Mouse (Mus musculus): ENCODE results near the gene Ccdc28b.
A peak's percentile ranks its signal among the peaks of the same experiment; 100 is the strongest.

Ccdc28b gene

DNA sequence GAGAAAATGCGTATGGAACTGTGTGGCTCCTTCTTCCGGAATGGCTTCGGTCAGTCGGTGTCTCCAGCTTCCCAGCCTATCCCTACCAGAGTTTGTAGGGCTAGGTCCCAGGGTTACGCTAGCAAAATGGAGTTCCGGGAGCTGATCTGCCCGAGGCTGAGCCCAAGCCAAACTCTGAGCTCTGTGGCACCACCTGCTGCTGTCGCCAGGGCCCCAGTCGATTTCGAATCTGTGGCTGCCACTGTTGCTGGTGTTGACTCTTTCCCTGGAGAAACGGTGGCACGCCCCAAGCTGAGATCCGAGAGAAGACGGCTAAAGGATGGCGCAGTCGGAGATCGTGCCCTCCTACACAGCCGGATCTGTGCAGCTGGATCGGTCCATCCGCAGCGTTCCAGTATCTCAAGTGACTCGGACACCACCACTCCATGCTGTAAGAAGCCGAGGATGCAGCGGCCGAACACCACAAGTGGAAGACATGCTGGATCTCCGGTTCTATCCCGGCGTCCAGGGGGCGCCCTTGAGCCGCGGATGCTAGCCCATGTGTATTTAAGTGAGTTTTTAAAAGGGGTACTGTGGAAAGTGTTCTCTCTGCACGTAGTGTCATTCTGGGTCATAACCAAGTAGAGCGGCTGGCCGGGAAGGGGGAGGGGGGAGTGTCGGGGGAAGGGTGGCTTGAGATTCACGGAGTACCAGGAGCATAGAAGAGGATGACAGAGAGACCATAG, 38.7 kb downstream of the Ccdc28b start:
- peak; percentile 72 to 80 for DNase-seq (ENCODE audit: low spot score in 2 of 2)

DNA sequence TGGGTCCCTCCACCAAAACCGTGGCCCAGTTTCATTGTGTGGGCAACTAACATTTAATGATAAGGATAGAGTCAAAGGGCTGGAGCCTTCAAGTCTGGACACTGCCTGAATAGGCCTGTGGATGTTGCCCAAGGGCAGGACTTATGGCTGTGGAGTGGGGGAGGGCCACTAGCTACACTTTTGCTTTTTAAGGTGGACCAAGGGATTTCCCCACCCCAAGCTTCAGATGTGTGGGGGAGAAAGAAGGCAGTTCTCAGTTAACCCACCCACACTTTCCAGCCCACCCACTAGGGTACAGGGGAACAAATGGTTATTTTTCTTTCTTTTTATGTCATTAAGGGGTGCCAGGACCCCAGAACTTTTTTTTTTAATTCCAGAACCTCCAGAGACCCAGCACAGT, 39.4 kb downstream of the Ccdc28b start:
- no peak for DNase-seq (ENCODE audit: low spot score in 2 of 2)

DNA sequence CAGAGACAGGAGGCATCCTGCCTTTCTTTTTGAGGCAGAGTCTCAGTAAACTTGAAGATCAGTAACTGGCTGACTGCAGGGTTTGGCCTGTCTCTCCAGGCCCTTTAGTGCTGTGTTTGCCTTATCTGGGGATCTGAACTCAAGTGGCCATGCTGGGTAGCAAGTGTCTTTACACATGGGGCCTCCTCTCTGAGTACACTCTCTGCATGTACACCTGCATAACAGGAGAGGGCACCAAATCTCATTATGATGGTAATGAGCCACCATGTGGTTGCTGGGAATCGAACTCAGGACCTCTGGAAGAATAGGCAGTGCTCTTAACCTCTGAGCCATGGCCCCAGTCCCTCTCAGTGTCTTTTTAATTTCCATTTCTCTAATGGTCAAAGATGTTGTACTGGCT, 41.5 kb downstream of the Ccdc28b start:
- DNase-seq (ENCODE audit: low spot score in 2 of 2), result no peak

DNA sequence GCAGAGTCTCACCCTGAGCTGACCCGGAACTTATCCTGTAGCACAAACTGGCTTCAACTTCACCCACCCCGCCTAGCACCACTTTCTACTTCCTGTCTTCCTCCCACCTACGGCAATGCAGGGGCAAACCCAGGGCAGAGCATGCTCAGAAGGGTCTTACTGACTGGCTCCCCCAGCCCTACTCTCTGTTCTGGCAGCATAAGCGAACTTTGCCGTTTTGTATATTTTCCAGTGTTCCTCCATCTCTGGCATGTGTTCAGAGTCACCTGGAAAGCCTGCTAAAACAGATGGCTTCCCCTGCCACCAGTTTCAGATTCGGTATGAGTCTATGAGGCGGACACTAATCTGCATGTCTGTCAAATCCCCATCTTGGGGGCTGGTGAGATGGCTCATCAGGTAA, 43.4 kb downstream of the Ccdc28b start:
- DNase-seq (ENCODE audit: low spot score in 2 of 2), result no peak

DNA sequence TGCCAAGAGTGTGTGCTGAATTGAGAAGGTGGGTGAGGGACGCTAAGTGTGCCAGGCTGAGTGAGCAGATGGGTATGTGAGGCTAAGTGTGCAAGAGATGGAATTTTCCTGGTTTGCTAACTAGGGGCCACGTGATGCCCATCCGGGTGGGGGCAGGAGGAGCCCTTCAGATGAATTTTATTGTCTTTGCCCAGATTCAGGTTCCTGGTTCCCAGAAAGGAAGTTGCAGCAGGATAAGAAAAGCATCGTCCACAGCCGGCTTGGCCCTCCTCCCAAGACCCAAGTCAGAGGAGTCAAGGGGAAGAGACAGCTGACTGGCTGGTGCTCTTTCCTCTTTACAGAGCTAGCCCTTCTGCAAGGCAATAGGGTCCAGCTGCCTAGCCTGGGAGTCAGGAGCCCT, 45.3 kb downstream of the Ccdc28b start, which contains the start of gene Fam167b:
TSS of gene Fam167b (minus strand) at position 84 of the 400 bp plus-strand sequence.
- DNase-seq (ENCODE audit: low spot score in 2 of 2), result no peak

DNA sequence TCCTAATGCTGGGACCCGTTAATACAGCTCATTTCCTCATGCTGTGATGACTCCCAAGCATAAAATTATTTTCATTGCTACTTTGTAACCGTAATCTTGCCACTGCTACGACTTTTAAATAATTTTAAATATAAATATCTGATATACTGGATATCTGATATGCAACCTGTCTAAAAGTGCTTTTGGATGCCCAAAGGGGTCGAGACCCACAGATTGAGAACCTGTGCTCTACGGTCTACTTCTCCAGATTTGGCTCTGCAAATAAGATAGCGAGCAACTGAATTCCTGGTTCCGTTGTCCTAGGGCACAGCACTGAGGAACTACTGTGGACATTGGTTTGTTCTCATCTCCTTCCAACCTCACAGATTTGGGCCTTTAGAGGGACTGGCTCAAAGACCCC, 46.1 kb downstream of the Ccdc28b start:
- DNase-seq (ENCODE audit: low spot score in 2 of 2), result no peak

DNA sequence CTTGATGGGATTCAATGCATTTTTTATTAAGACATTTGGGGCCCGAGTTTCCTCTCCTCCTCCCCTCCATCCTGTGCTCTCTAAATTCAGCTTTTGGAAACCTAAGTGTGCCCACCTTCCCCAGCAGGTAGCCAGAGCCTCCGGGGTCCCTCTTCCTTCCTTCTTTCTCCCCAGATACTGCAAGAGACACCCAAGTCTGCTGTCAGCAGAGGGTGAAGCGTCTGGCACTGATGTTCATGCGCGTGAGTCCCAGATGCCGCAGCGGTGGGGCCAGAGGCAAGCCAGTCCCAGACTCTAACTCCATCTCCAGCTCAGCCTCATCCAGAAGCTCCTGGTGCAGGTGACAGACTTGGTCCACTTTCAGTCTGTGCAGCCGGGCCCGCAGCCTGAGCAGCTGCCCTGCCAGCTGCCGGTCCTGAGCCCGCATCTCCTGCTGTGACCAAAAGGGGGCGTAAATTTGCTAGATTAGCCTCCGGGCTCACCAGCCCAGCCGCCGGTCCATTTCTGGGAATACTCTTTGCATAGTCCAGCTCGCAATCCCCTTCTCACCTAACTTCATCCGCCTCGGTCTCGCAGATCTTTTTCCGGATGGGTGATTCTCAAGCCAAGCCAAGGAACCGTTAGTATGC, 46.8 kb downstream of the Ccdc28b start:
- peak; percentile 12 to 43 for DNase-seq (ENCODE audit: low spot score in 2 of 2)

DNA sequence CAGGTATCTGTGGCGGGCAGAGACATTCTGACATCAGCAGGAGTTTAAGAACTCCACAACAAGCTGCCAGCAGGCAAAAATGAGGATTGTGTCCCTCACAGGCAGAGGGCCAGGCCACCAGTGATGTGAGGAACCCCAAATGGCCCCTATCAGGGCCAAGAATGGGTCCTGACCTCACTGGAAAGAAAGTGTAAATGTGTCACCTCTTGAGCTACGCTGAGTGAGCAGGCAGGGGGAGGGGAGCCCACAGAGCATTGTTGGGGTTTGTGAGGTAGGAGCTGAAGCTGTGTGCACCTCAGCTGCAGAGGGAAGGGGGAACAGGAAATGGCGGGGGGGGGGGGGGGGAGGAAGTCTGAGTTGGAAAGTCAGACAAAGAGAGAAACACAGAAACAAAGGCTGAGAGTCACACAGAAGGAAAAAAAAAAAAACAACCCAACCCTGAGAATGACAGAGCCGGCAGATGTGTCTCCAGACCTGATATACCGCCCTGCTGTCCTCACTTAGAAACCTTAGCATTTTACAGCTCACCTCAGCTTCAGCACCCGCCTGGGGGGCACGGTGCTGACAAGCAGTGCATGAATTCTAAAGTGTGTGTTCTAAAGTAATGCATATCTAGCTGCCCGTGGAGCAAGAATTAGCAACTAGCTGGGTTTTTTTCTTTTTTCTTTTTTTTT, 48.4 kb downstream of the Ccdc28b start:
- DNase-seq (ENCODE audit: low spot score in 2 of 2), result no peak

DNA sequence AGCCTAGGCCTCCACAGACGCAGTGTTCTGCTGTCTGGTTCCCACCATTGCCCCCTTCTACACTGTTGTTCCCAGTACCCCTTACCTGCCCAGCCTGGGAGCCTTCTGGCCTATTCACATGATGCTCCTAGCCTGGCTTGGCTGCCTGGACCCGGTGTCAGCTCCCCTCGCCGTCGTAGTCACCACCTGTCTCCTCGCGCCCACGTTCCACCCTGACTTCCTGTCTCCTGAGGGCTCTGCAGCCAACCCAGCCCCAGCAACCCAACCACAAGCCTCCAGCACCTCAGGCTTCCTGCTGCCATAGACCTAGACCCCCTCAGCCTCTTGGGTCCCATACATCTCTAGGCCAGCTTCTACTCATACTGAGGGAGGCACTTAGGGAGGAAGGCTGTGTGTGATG, 50.3 kb downstream of the Ccdc28b start, which contains the start of gene Lck:
TSS of gene Lck (minus strand) at position 212 of the 400 bp plus-strand sequence.
- no peak for DNase-seq (ENCODE audit: low spot score in 2 of 2)

DNA sequence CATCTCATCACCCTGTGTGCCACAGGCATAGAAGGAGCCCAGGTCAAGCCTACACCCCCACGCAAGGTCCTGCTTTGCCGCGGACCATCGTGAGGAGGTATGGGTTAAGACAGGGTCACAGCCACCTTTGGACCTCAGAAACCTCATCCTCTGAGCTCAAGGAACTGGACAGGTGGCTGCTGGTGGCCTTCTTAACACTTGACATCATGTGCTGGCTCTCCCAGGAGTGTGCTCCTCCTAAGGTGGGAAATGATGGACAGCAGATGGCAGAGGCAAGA, 50.7 kb downstream of the Ccdc28b start:
- DNase-seq (ENCODE audit: low spot score in 2 of 2), result no peak

DNA sequence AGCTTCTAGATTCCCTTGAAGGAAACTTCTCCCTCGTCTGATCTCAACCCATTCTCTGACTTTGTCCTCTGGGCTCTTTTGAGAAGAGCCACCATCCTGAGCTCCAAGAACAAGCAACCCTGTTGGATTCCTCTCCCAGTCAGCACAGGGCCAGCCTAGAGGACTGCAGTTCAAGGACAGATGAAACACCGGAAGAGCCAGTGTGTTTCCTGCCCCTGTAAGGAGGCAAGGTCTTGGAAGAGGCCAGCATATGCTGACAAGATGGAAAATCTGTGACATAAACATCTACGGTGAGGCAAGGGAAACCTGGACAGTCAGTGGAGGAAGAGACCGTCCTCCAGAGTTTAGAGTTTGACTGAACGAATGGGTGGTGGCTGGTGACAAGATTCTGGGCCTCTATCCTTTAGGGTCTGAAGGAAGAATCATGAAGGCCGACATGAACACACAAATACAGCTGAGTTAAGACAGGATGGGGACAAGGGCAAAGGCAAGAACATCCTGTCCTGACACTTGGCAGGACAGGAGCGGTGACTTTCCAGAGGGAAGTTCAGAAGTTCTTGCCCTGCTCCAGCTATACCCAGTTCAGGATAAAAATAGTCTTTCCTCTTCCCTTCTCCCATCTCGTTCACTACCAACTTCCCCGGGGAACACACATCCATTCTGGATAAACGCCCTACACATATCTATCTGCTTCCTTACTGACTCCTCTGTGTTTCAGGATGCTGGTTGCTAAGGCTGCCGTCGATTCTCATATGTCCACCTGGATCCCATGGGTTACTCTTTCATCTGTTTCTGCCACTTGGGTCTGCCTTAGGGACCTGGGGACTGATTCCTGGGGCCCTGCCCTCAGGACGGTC, 51.3 kb downstream of the Ccdc28b start:
- no peak for DNase-seq (ENCODE audit: low spot score in 2 of 2)

DNA sequence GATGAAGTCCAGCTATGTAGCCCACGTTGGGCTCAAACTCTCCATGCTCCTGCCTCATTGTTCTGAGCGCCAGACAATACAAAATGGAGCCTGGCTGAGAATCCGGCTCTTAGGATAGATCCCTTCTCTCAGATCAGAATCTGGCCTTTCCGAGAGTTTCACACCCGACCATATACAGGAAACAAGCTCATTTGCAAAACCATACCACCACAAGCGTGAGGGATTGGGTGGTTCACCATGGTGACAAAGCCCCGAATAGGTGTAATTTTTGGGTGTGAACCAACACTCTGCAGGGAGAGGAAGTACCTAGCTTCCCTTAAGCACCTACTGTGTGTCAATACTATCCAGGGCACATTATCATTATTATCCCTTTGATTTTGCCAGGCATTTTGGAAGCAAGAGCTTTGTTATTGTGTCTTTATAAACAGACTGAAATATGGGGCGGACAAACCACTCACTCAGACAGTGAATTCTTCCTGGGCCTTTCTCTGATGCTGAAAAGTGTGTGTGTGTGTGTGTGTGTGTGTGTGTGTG, 52.1 kb downstream of the Ccdc28b start:
- no peak for DNase-seq (ENCODE audit: low spot score in 2 of 2)

DNA sequence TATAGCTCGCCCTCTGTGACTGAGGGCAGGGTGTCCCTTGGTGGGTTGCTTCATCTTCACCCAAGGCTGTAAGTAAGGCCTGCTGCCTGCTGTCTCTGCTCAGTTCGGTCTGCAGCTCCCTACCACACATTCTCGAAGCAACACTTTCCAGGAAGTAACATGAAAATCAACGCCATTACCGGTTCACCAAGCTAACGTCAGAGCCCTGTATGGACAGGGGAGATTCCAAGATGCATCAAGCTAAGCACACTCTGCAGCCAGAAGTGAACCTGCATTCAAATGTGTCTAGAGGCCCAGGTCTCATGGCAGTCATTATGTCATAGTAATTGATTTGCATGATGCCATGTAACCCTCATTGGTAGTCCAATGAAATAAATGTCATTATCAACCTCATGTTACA, 53.7 kb downstream of the Ccdc28b start:
- no peak for DNase-seq (ENCODE audit: low spot score in 2 of 2)

All from frontal cortex, postnatal 25 days (tissue).